Mouse (Mus musculus) embryo, embryonic 10 days (tissue): ENCODE measurements at regions not wholly inside any gene's neighbourhood (a gene's known extent, or its start where the extent isn't known, plus 50 kb on each side); places are given as distances from the start of the nearest gene placed in this dataset.
A peak's percentile ranks its signal among the peaks of the same experiment; 100 is the strongest.
"Not testable (repeated sequence)": the region's sequence is repeated elsewhere in the genome, so short reads cannot be mapped to it uniquely, and the experiment has no call there.

Experiments used
- DNase-seq: peaks from one replicate; pipeline ENCODE4 v3.0.0-alpha.2; 2015; ENCODE audit warnings: low spot score

- DNase-seq = peak; percentile 69
These were observed 96.9 kb downstream of the Vcpkmt start for GRCm38 (mm10) chr12:69485652-69486651.

GRCm38 (mm10) chr12:69481420-69481819 lies 101.4 kb downstream of the Vcpkmt start:
- no peak for DNase-seq

GRCm38 (mm10) chr12:69476631-69477091 lies 104.4 kb upstream of the Gm9887 start:
- peak; percentile 41 for DNase-seq

- DNase-seq = no peak
These were observed 103.9 kb upstream of the Gm9887 start for GRCm38 (mm10) chr12:69476131-69476530.

- no peak for DNase-seq
These were observed 102.8 kb upstream of the Gm9887 start for GRCm38 (mm10) chr12:69474916-69475661.

GRCm38 (mm10) chr12:69474141-69474915 lies 102.1 kb upstream of the Gm9887 start:
- DNase-seq = peak; percentile 38

- DNase-seq = no peak
These were observed 101.3 kb upstream of the Gm9887 start for GRCm38 (mm10) chr12:69473379-69474057.

- no peak for DNase-seq
These were observed 100.7 kb upstream of the Gm9887 start for GRCm38 (mm10) chr12:69472912-69473311.

- DNase-seq = no peak
These were observed 99.6 kb upstream of the Gm9887 start for GRCm38 (mm10) chr12:69471876-69472275.

- DNase-seq = no peak
These were observed 96.7 kb upstream of the Gm9887 start for GRCm38 (mm10) chr12:69469004-69469403.

GRCm38 (mm10) chr12:69467363-69467762 lies 95.1 kb upstream of the Gm9887 start:
- no peak for DNase-seq

- no peak for DNase-seq
These were observed 92.6 kb upstream of the Gm9887 start for GRCm38 (mm10) chr12:69464906-69465305.

GRCm38 (mm10) chr12:69463327-69463726 lies 91.1 kb upstream of the Gm9887 start:
- DNase-seq = not testable (repeated sequence)

GRCm38 (mm10) chr12:69461888-69462840 lies 89.9 kb upstream of the Gm9887 start:
- peak; percentile 80 for DNase-seq

- no peak for DNase-seq
These were observed 88.4 kb upstream of the Gm9887 start for GRCm38 (mm10) chr12:69460552-69461079.

- DNase-seq = no peak
These were observed 86.0 kb upstream of the Gm9887 start for GRCm38 (mm10) chr12:69458170-69458841.

GRCm38 (mm10) chr12:69456746-69457145 lies 84.5 kb upstream of the Gm9887 start:
- no peak for DNase-seq

GRCm38 (mm10) chr12:69456116-69456515 lies 83.9 kb upstream of the Gm9887 start:
- DNase-seq = no peak

- no peak for DNase-seq
These were observed 83.3 kb upstream of the Gm9887 start for GRCm38 (mm10) chr12:69455566-69455965.
